9 mouse cellular contexts compared by ENCODE assay signal in the genomic region with DNA sequence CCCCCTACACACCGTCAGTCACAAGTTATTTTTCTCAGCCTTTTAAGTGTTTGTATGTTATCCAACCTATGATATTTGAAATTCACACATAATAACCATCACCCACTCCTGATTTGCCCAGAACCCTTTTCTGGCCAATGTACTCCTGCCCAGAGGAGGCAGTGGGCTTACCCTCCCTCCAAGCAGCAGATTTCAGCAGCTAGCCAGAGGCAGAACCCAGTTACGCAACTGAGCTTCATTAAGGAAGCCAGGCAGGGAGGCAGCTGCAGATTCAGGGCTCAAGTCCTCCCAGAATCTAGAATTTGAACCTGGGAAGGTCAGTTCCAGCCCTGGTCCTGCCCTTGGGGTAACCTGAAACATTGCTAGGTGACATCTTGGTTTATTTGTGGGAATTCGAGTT.
A peak's percentile ranks its signal among the peaks of the same experiment; 100 is the strongest.
DNase-seq lines count a peak whose midpoint lies in the region; ATAC-seq lines count a peak whose summit lies in the region.
"Had no signal": no experiment of that assay in that cellular context is flagged by ENCODE, and none has a peak within 500 bp of the region (broad histone marks: within the 10 kb centered on the region; RNA-seq: fewer than 3 reads in every experiment).

No protein-coding gene starts in this region.

- peak overlapping the region; percentile 26; the same call in 1 of the 2 replicates for H3K4me2 ChIP-seq in liver, embryonic 11.5 days

- H3K4me1 ChIP-seq in liver, embryonic 11.5 days (replicated peaks; ENCODE audit: control insufficient read depth, insufficient read depth, low read length) = peaks cover 12% of the 10 kb centered on the region

- no peaks in the 10 kb centered on the region for H3K36me3 ChIP-seq in liver, embryonic 11.5 days (ENCODE audit: control insufficient read depth, insufficient read depth, low read length)

- intact Hi-C loops in left cerebral cortex, postnatal 14 days (cut with DNase I) = no loop called here

- no peak overlapping the region for H3K27ac ChIP-seq in liver, embryonic 11.5 days (ENCODE audit: low read depth, low read length)

- no peak for ATAC-seq in liver, embryonic 11.5 days (replicated peaks; ENCODE audit: low FRiP score)
- peak; percentile 38 to 57; a peak in 1 of 4 replicates for ATAC-seq in hematopoietic stem cell, adult 5-6 weeks (replicated peaks in 1 of 2; ENCODE audit: insufficient read depth in 1 of 2, low FRiP score in 2 of 2, low TSS enrichment in 1 of 2, low read depth in 1 of 2, poor library complexity in 2 of 2, severe bottlenecking in 2 of 2)

- H3K9me3 ChIP-seq in liver, embryonic 11.5 days (ENCODE audit: control insufficient read depth, low read length) = no peaks in the 10 kb centered on the region

- 49% methylated on average over 3 of the region's 3 CpGs for WGBS in liver, embryonic 11.5 days

- no peak overlapping the region for H3K4me3 ChIP-seq in liver, embryonic 11.5 days (ENCODE audit: low read depth, low read length)

- H3K27me3 ChIP-seq in liver, embryonic 11.5 days (replicated peaks; ENCODE audit: control insufficient read depth, insufficient read depth, low read length) = no peaks in the 10 kb centered on the region

- DNase-seq in embryo, embryonic 10 days (ENCODE audit: low spot score) = peak; percentile 28
- DNase-seq in embryo, embryonic 10.5 days (ENCODE audit: low spot score) = no peak
- DNase-seq in liver, embryonic 11.5 days (ENCODE audit: low spot score) = no peak
- DNase-seq in liver = no peak
- DNase-seq in skeletal muscle tissue, adult 2 months (ENCODE audit: low read depth, low spot score) = peak; percentile 73
- DNase-seq in ovary, postnatal 10 days (ENCODE audit: low spot score) = no peak
- DNase-seq in left cerebral cortex, postnatal 14 days (ENCODE audit: low spot score in 2 of 2) = no peak
- DNase-seq: B cell, adult 2 months had no signal

- H3K9ac ChIP-seq in liver, embryonic 11.5 days (ENCODE audit: low read depth, low read length) = no peak overlapping the region

Comparison
In these comparisons a context has a peak if more than half of its experiments do, and no peak if none do; other contexts are left out.
1. DNase-seq: peak in embryo, embryonic 10 days (single experiment) and skeletal muscle tissue, adult 2 months (single experiment); none in embryo, embryonic 10.5 days (single experiment), liver, embryonic 11.5 days (single experiment), liver (single experiment), ovary, postnatal 10 days (single experiment) and left cerebral cortex, postnatal 14 days (0 of 2).